Mouse (Mus musculus) layer of hippocampus, adult 9-10 months (tissue): ENCODE measurements at regions not wholly inside any gene's neighbourhood (a gene's known extent, or its start where the extent isn't known, plus 50 kb on each side); places are given as distances from the start of the nearest gene placed in this dataset.
A peak's percentile ranks its signal among the peaks of the same experiment; 100 is the strongest.
"Not testable (repeated sequence)": the region's sequence is repeated elsewhere in the genome, so short reads cannot be mapped to it uniquely, and the experiment has no call there.

Source experiments
- DNase-seq: peaks from one replicate; pipeline ENCODE4 v3.0.0; 2022; ENCODE audit warnings: low spot score

DNA sequence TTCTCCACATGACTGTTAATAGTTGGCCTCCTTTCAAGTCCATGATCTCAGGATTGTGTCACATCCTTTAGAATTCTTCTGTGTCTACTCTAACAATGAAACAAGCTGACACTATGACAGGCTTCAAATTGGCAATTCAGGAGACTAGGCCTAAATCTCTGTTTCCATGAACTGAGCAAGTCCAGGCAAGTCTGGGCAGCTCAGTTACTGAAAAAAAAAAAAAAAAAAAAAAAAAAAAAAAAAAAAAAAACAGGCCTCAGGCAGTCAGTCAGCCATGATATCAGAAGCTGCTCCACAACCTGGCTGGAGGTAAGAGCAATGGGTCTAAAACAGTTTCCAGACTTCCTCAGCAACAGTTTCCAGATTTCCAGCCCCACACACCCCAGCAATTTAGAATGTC lies 475.6 kb downstream of the Inhba start:
- DNase-seq, result no peak

DNA sequence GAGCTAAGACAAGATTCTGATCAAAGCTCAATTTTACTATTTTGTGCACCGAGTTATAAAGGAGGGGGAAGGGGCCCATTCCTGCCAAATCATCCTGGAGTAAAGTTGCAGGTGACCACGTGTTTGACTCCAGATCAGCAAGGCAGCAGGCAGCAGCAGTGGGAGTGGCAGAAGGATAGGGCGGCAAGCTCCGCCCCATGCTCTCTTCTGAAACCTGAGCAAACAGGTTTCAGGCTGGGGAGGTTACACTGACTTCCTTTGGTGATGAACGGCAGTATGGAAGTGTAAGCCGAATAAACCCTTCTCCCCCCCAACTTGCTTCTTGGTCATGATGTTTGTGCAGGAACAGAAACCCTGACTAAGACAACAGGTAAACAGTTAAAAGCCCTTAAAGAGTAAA lies 479.0 kb downstream of the Inhba start:
- DNase-seq, result not testable (repeated sequence)

DNA sequence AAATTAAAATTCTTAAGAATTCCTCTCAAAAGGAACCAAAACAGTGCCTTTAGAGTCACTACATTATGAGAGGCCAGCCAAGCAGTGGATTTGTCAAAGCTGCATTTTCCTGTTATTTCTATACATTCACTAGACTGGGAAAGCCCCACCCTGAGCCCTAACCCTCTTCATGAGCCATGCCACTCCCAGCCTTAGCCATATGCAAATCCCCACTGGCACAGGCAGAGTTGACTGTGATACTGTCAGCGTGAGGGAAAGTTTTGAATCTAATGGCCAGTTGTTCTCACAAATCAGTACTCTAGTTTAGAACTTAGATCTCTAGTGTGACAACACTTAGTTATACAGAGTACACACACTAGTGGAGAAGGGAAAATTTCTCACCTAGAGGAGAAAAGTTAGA lies 486.4 kb downstream of the Inhba start:
- DNase-seq, result no peak

DNA sequence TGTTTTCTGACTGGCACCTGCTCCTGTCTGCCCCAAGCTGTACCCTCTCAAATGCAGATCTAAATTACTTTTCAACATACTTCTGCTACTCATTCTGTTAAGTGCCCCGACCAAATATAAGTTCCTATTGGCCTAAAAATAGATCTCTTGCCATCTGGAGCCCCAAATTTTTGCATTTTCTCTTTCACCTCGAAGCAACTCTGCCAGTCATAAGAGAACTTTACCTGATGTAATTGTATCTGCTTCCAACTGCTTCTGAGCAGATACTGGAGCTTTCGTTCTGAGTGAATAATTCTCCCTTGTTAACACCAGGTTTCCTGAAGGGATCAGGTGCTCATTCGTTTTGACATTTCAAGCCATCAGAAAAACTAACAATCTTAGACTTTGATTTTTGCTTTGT lies 501.2 kb downstream of the Inhba start:
- DNase-seq, result no peak

DNA sequence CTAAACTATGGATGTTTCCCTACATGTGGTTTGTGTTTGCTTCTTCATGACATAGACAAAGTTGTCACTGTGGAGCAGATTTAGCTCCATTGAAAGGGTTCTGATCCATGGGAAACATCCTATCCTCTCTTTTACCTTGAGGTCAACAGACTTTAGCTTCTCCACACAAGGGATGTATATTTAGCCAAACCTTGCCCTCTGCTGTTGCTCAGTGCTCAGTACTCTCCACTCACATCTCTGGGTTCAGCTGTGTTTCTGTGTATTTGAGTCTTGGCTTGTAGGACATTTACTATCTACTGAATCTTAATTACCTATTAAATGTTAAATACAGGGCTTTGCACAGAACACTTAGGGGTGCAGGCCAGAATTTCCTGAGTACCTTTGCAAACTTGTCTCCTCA lies 503.5 kb downstream of the Inhba start:
- DNase-seq, result no peak

DNA sequence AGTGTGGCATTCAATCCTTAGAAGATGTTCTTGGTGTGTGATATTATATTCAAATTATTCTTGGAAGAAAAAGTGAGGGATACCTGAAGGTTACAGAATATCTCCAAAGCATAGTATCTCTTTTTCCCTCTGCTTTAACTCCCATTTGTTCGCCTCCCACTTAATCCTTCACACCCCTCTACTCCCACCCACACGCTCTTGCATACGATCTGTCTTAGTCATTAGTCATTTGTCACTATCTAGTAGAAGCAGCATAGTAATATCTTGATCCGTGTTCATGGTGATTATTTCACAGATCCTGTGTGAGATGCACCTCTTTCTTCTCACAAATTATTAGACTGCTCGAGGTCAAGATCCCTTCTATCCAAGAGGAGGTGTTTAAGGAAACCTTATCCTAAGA lies 517.4 kb downstream of the Inhba start:
- no peak for DNase-seq

DNA sequence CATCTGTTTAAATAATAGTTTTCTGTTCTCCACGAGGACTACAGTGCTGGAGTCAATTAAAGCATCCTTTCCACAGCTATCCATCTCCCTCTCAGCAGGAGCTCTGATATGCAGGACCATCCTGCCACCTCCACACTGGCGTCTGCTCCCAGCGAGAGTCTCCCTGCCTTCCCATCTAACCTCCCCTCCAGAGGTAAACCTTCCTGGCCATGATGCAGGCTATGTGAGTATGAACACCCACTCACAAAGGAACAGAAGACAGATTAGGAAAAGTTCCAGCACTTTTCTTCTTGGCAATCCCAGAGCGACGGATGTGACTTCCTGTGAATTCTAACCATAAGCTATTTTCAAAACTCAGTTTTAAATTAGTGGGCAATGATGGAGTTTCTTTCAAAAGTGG lies 532.1 kb downstream of the Inhba start:
- peak; percentile 20 for DNase-seq

DNA sequence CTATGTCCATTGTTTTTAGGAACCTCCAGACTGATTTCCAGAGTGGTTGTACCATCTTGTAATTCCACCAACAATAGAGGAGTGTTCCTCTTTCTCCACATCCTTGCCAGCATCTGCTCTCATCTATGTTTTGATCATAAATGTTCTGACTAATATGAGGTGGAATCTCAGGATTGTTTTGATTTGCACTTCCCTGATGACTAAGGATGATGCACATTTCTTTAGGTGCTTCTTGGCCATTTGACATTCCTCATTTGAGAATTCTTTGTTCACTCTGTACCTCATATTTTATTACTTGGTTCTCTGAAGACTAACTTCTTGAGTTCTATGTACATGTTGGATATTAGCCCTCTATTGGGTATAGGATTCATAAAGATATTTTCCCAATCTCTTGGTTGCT lies 538.4 kb downstream of the Inhba start:
- DNase-seq, result no peak

DNA sequence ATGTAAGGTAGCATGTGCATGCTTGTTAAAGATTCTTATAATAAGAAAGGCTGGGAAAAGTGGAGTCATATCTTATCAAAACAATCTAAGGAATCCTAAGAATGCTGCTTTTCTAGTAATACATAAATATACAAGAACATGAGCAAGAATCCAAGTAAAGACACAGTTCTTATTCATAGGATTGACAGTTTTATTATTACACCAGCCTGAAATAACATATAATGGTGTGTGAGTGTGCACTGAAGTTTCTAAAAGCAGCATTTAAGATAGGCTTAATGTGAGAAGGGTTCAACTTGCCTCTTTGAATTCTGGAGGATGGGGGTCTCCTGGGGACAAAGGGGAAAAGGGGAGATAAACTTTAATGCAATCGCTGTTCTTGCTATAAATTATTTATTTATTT lies 553.3 kb downstream of the Inhba start:
- DNase-seq, result no peak

DNA sequence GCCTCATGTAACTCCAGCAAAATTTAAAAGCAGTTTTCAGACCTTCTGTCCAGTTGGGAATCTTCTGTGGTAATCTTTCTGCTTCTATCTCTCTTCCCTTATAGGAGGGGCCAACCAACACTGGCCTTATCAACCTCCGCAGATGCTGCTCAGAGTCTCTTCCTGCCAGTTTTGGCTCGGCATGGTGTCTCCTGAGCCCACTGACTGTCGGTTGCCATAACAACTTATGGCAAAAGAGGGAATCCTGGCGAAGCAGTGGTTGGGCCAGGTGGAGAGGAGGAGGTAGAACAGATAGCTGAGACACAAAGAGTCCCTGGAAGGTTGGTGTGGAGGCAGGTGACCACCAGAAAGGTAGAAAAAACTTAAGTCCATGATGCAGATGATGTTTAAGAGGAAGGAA lies 562.4 kb downstream of the Inhba start:
- DNase-seq, result peak; percentile 9

DNA sequence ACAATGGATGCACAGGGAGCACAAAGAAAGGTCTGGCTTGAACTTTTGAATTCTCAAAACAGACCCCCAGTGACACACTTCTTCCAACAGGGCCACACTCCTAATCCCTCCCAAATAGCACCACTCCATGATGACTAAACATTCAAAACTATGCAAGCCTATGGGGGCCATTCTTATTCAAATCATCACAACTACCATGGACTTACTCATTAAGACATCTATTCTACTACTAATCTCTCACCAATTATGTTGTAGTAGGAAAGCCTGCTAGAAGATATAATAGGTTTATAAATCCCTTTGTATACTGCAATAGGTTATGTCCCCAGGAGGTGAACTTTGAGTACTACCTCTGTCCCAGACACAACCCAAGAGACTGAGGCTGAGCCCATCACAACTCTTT lies 574.6 kb downstream of the Inhba start:
- DNase-seq, result no peak

DNA sequence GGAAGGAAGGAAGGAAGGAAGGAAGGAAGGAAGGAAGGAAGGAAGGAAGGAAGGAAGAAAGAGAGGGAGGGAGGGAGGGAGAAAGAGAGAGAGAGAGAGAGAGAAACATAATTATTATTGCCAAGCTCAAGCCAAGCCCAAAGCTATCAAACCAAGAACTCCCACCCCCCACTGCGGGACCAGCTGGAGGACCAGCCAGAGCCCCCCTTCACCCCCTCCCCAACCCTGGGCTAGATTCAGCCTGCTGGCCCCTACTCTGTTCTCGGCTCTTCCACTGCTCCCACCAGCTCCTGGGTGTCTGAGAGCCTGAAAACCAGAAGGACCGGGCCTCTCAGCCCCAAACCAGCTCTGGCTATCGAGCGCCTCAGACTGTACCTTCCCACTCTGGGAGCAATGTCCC lies 608.1 kb downstream of the Inhba start:
- DNase-seq, result no peak

DNA sequence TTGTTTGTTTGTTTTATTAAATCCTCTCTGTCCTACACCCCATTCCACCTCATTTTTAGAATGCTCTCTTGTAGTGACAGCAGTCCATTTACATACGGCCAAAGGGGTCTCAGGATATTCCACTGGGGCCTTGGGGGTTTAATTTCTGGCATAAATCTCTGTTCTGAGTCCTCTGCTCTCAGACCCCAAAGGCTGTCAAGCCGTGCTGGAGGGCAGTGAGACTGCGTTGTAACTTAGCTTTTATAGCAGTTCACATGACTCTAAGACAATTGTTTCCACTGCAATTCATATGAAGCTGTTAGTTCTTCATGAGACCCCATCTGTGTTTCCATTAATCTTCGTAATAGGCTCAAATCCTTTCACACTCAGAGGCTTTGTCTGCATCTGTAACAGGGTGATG lies 614.9 kb downstream of the Inhba start:
- no peak for DNase-seq

DNA sequence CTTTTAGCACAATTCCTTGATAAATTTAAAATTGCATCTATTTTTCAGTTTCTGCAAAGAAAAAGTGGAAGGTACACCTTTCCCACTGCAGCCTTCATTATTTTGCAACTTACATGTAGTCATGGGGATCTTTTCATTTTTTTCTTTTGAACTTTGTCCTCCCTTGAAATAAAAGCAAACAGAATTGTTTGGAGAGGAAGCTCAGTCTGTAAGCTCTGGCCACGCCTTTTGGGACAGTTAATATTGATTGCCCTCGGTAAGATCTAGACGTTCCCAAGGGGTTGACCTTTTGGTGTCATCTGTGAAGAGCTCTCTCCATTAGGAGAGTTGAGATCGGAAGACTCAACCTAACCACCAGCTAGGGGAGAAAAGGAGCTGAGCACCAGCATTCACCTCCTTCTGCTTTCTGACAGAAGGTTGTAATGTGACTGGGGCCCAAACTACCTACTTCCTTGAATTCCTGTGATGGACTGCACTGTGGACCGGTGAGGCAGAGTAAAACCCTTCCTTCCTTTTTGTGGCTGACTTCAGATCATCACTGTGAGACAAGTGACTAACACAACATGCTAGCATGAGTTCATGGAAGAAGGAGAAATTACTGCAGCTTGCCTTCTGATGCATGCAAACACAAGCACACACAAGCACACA lies 621.9 kb downstream of the Inhba start:
- no peak for DNase-seq

DNA sequence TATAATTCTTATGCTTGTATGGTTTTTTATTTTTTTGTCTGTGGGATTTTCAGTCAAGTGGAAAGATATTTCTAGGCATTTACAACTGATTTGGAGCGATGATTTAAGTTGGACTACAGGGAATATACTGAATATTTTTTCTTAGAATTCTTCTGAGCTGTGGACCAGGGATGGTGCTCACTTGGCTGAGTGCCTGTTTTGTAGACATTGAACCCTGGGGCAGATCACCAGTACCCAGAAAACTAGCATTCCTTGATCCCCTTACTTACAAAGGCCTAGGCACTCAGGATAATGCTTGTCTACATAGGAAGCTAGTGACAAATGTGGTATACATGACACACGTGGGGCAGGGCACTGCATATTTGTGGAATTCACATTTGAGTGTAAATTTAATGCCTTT lies 624.6 kb downstream of the Inhba start:
- no peak for DNase-seq

DNA sequence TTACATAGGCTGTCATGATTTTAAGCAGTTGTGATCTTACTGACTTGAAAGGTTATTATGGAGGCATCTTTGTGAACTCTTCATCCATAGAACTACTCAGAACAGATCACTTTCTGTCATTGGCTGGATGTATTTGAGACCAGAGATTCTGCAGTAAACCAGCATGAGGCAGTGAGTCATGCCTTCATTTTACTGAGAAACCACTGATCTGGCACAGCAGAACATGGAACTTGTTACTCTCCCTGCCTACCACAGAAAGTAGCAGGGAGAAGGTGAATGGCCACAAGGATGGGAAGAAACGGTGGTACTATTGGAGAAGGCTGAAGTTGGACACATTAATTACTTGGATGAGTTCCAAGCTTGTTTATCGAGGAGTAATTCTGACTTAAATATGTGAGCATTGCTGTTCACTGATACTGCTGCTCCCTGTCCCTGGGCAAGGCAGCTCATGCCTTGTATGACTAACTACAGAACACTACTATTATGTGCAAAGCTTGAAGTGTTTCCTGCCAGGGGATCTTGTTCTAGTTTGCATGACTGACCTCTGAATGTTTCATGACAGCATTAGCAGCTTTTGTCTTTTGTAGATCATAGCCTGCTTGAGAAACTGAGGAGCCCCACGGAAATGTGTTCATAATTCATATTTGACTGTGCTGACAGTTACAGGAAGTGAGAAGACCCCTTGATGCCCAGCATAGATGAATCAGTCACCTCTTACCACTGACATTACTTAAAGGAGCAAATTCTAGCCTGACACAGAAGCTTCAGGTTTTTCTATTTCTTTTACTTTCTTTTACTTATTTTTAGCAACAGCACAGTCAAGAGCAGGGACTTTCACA lies 630.2 kb downstream of the Inhba start:
- DNase-seq, result no peak

DNA sequence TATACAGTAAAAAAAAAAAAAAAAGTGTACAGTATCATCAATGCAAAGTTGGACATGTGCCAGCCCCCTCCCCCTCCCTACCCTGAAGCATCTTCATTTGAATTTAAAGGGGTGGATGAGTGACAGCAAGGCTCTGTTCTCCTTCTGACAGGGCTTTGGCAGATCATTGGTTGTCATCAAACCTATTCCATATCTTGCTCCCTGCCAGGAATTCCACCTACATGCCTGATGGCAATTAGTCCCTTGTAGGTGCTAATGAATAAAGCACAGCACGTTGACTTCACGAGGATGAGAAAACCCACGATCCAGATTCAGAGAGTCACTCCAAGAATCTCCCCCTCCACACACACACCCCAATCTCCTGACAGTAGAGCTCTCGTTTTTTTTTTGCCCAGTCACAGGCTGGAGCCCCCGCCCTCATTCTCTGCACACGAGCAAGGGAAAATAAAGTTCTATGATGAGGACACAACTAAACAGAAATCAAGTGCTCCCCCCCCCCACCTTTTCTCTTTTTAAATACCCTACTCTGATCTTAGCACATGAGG lies 630.9 kb downstream of the Inhba start:
- DNase-seq, result no peak

DNA sequence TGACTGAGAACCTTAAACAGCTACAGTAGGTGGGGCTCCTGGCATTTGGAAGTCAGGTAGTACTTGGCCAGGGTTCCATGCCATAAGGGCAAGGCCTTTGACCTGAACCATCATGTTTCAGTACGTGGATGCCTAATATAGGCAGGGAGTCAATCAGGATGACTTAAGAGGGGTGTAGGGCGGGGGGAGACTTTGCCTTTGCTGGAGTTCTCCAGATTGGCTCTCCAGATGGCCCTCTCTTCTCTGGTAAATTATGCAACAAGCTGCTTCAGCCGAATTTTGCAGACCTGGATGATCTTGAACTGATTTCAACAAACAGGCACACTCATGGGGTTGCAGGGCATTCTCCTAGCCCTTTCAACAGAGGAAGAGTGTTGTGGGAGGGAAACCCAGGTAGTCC lies 633.7 kb downstream of the Inhba start:
- no peak for DNase-seq

DNA sequence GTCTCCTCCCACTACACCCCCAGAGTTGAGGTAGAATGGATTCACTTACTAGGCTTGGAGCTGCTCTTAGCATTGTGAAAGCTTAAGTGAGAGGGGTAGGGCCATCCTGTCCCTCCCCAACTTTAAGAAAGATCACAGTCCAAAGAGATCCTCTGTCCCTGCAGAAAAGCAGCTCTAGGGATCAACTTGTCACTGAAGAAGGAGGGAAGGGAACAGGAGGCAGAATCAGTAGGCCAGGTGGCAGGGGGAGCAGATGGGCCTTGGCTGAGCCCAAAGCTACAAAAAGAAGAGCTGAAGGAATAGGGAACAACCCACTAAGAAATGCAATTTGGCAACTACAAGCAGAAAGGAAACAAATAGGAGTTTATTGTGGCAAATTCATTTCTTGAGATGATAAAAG lies 634.4 kb downstream of the Inhba start:
- DNase-seq, result no peak

DNA sequence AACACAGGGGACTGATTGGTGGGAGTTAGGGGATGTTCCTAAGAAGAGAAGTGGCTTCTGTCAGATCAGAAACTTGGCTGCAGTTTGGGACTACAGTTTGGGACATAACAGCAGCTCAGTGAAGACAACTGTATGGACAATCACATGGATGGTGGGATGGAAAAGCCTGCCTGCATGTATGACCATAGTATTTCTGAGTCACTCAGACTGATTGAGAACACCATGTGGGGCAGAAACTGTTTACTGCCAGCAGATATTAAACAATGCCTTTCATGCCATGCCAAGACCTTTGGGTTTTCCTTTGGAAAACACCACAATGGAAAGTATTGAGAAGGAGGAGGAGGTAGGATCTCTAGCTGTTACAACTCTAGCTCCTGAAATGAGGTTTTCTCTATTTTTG lies 635.0 kb downstream of the Inhba start:
- no peak for DNase-seq

DNA sequence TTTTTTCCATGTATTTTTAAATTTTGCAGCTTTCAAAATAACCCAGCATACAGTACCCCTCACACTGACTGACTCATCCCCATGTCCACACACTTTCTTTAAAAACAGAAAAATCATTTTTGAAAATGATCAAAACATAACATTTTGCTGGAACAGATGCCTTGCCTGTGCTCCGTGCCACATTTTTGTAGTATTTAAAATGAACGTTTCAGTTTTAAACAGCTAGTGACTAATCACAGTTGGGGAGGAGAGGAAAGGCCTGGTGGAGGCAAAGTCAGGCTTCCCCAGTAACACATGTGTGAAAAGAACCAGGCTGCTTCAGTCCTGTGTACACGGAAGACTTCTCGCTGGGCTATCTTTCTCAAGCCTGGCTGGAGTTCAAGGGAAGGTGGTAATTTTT lies 644.5 kb downstream of the Inhba start:
- DNase-seq, result no peak

DNA sequence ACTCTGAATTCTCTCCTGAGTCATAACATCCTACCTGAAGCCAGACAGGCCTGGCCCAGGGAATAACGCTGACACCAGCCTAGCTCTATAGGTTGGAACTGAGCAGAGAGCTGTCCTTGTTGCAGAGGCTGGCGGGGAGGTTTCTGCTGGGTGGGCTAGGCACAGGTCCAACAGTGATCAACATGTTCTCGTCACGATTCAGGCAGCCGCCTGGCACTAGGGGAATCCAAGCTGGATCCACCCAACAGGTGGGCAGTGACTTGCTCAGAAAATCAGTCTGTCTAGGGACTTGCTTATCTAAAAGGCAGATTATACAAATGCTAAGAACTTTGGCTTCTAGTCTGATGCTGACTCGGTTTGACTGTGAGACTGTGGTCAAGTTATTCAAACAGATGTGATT lies 648.2 kb downstream of the Inhba start:
- no peak for DNase-seq

DNA sequence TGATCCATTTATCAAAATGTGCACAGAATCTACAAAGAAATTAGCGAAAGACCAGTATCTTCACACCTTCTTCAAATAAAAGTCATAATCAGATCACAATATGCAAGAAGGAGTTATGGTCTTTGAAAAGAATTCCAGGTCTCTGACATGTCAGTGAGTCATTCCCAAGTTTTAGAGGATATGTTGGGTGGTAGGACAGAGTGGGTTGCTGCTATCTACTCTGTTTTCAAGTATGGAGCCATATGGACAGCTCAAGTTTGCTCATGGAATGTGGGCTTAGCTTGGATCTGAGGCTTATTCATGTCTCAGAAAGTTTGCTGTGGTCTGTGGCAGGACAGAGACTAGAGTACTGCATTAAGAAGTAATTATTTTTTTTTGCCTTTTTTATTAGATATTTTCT lies 657.0 kb downstream of the Inhba start:
- no peak for DNase-seq

DNA sequence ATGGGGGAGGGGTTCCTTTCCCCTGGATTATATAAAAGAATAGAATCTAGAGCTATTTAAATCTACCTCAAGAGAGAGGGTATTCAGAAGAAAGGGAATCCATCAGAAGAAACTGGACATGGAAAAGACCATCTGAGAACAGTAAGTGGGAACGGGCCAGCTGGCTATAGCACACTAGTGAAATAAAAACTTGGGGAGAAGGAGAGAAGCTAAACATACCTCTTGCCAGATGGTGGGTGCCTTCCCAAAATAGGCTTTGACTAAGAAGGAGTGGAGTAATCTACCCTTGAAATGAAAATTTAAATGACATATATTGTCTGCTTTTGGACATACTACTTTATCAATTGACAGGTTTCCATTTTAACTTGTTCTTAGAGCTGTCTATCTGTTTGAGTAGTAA lies 657.6 kb downstream of the Inhba start:
- DNase-seq, result no peak
